Mouse (Mus musculus): ENCODE results near the gene Fzr1.
A peak's percentile ranks its signal among the peaks of the same experiment; 100 is the strongest.

- TF ChIP-seq EP300 (IDR thresholded peaks at IDR 0.05; ENCODE audit: low read length) (no peak), TBP (conservative IDR thresholded peaks at IDR 0.05; ENCODE audit: low read depth, low read length) (no peak), MAX (IDR thresholded peaks at IDR 0.05; ENCODE audit: low read length) (no peak), POLR2AphosphoS2 (IDR thresholded peaks at IDR 0.05; ENCODE audit: low read depth, low read length) (no peak), E2F4 (IDR thresholded peaks at IDR 0.05; ENCODE audit: insufficient replicate concordance, low read depth, low read length) (no peak), POLR2A (IDR thresholded peaks at IDR 0.05; ENCODE audit: low read depth, low read length) (no peak), CTCF (conservative IDR thresholded peaks at IDR 0.05 in 1 of 2, IDR thresholded peaks at IDR 0.05 in 1 of 2; ENCODE audit: low read depth in 2 of 2, low read length in 2 of 2) (peak; percentile 79 to 83)
These were observed 27.4 kb upstream of the Fzr1 start for GRCm38 (mm10) chr10:81405588-81406201.
